Mouse (Mus musculus) limb, embryonic 11.5 days (tissue): ENCODE results near the gene Ptprk. TPM values are rescaled to one million over a fixed set of nuclear protein-coding genes. Genes with fewer than 3 reads are reported as not detected.

Experiments used
- ATAC-seq: fragments of 200-750 bp; cut with Nextera tagmentation; 2 replicates; pipeline ENCODE4 v1.8.0; 2017; ENCODE audit warnings: low read depth; ENCODE audit not compliant: insufficient number of reproducible peaks, low FRiP score, low TSS enrichment
- DNase-seq: peaks from one replicate; pipeline ENCODE4 v3.0.0-alpha.2; 2015; ENCODE audit warnings: low spot score
- H3K27ac ChIP-seq: fragments of 300-500 bp; sonication (generic); replicated peaks from 2 replicates; pipeline ENCODE4 v1.5.1; 2014; ENCODE audit warnings: low read depth, mild to moderate bottlenecking, low read length
- H3K27me3 ChIP-seq: fragments of 300-500 bp; sonication (generic); 2 replicates; pipeline ENCODE4 v1.6.1; 2014; ENCODE audit warnings: mild to moderate bottlenecking, low read length, mixed read lengths; ENCODE audit not compliant: control insufficient read depth, insufficient read depth
- H3K36me3 ChIP-seq: fragments of 300-500 bp; sonication (generic); 2 replicates; pipeline ENCODE4 v1.6.1; 2014; ENCODE audit warnings: mild to moderate bottlenecking, low read length, moderate library complexity, mixed read lengths; ENCODE audit not compliant: control insufficient read depth, insufficient read depth
- H3K4me1 ChIP-seq: fragments of 300-500 bp; sonication (generic); 2 replicates; pipeline ENCODE4 v1.6.1; 2014; ENCODE audit warnings: low read length, mixed read lengths; ENCODE audit not compliant: control insufficient read depth, insufficient read depth
- H3K4me2 ChIP-seq: fragments of 300-500 bp; sonication (generic); 2 replicates; pipeline ENCODE4 v1.6.1; 2014; ENCODE audit warnings: low read depth, mild to moderate bottlenecking, moderate library complexity; ENCODE audit not compliant: severe bottlenecking
- H3K4me3 ChIP-seq: fragments of 300-500 bp; sonication (generic); 2 replicates; pipeline ENCODE4 v1.5.1; 2014; ENCODE audit warnings: low read depth, low read length
- H3K9ac ChIP-seq: fragments of 300-500 bp; sonication (generic); 2 replicates; pipeline ENCODE4 v1.6.1; 2014; ENCODE audit warnings: mild to moderate bottlenecking, low read length
- H3K9me3 ChIP-seq: fragments of 300-500 bp; sonication (generic); 2 replicates; pipeline ENCODE4 v1.6.1; 2016; ENCODE audit warnings: low read length; ENCODE audit not compliant: control insufficient read depth
- WGBS: fragments of 180-500 bp; shearing (Covaris S2); extraction: QIAGEN DNeasy Blood & Tissue Kit; methylation state at CpG from one replicate; pipeline ENCODE4 v1.1.7; 2014; 5-methylcytosine and 5-hydroxymethylcytosine counted together
- polyA plus RNA-seq: library from polyadenylated mRNA; unstranded; fragments of >200 nt; fragmentation: Nextera tagmentation; extraction: Ambion mirVana; gene quantifications from 2 replicates; pipeline ENCODE4 v1.2.1, GENCODE M21; 2014

Gene Ptprk
- polyA plus RNA-seq, 1 experiment from 2014 or later, result 38.4 TPM

GRCm38 (mm10) chr10:28118783-28119365 is 44.3 kb downstream of the Ptprk start:
- Histone ChIP-seq H3K9ac (no peak overlapping the region), H3K4me2 (no peak overlapping the region), H3K36me3 (no peaks in the 10 kb centered on the region), H3K27ac (no peak overlapping the region), H3K9me3 (no peaks in the 10 kb centered on the region), H3K27me3 (no peaks in the 10 kb centered on the region), H3K4me1 (no peaks in the 10 kb centered on the region), H3K4me3 (no peak overlapping the region)
- 91% methylated on average over 6 of the region's 6 CpGs for WGBS
- ATAC-seq (no peak), DNase-seq (no peak)

GRCm38 (mm10) chr10:28123881-28124280 is 49.3 kb downstream of the Ptprk start:
- H3K36me3 ChIP-seq, result no peaks in the 10 kb centered on the region
- H3K9ac ChIP-seq, result no peak overlapping the region
- no peak overlapping the region for H3K27ac ChIP-seq
- H3K27me3 ChIP-seq, result no peaks in the 10 kb centered on the region
- 95% methylated on average over 4 of the region's 4 CpGs for WGBS
- H3K4me3 ChIP-seq, result no peak overlapping the region
- H3K4me1 ChIP-seq, result peaks cover 6% of the 10 kb centered on the region; the same call in 1 of the 2 replicates
- ATAC-seq, result no peak
- no peaks in the 10 kb centered on the region for H3K9me3 ChIP-seq
- no peak for DNase-seq
- no peak overlapping the region for H3K4me2 ChIP-seq

GRCm38 (mm10) chr10:28128011-28128410 is 53.4 kb downstream of the Ptprk start:
- Histone ChIP-seq H3K4me2 (no peak overlapping the region), H3K9ac (no peak overlapping the region), H3K36me3 (no peaks in the 10 kb centered on the region), H3K27me3 (no peaks in the 10 kb centered on the region), H3K4me3 (no peak overlapping the region), H3K4me1 (peaks cover 6% of the 10 kb centered on the region; the same call in 1 of the 2 replicates), H3K27ac (no peak overlapping the region), H3K9me3 (no peaks in the 10 kb centered on the region)
- 80% methylated on average over 5 of the region's 5 CpGs for WGBS
- DNase-seq (no peak), ATAC-seq (no peak)

- Histone ChIP-seq H3K4me3 (no peak overlapping the region), H3K9ac (no peak overlapping the region), H3K9me3 (no peaks in the 10 kb centered on the region), H3K27ac (no peak overlapping the region), H3K4me1 (peaks cover 6% of the 10 kb centered on the region; the same call in 1 of the 2 replicates), H3K27me3 (no peaks in the 10 kb centered on the region), H3K4me2 (no peak overlapping the region), H3K36me3 (no peaks in the 10 kb centered on the region)
- no peak for DNase-seq
- WGBS, result 30% methylated on average over 4 of the region's 4 CpGs
- ATAC-seq, result no peak
Observed at GRCm38 (mm10) chr10:28128450-28128849, 53.8 kb downstream of the Ptprk start.

- Histone ChIP-seq H3K27ac (no peak overlapping the region), H3K4me2 (no peak overlapping the region), H3K9me3 (no peaks in the 10 kb centered on the region), H3K27me3 (no peaks in the 10 kb centered on the region), H3K4me3 (no peak overlapping the region), H3K9ac (no peak overlapping the region), H3K36me3 (no peaks in the 10 kb centered on the region), H3K4me1 (peaks cover 6% of the 10 kb centered on the region; the same call in 1 of the 2 replicates)
- DNase-seq (no peak), ATAC-seq (no peak)
- WGBS, result 88% methylated on average over 9 of the region's 9 CpGs
Observed at GRCm38 (mm10) chr10:28130422-28130821, 55.8 kb downstream of the Ptprk start.

- no peak for DNase-seq
Observed at GRCm38 (mm10) chr10:28133770-28134169, 59.1 kb downstream of the Ptprk start.

GRCm38 (mm10) chr10:28138399-28138798 is 63.8 kb downstream of the Ptprk start:
- Histone ChIP-seq H3K4me1 (no peaks in the 10 kb centered on the region), H3K27me3 (no peaks in the 10 kb centered on the region), H3K4me3 (no peak overlapping the region), H3K9ac (no peak overlapping the region), H3K27ac (no peak overlapping the region), H3K4me2 (no peak overlapping the region), H3K9me3 (no peaks in the 10 kb centered on the region), H3K36me3 (no peaks in the 10 kb centered on the region)
- ATAC-seq (no peak), DNase-seq (no peak)
- WGBS, result 50% methylated on average over 4 of the region's 4 CpGs

More at GRCm38 (mm10) chr10:28133770-28134169, 59.1 kb downstream of the Ptprk start:
- no peaks in the 10 kb centered on the region for H3K4me1 ChIP-seq
- H3K4me3 ChIP-seq, result no peak overlapping the region
- no peaks in the 10 kb centered on the region for H3K9me3 ChIP-seq
- H3K27me3 ChIP-seq, result no peaks in the 10 kb centered on the region
- WGBS, result 92% methylated on average over 4 of the region's 4 CpGs
- H3K36me3 ChIP-seq, result no peaks in the 10 kb centered on the region
- no peak overlapping the region for H3K27ac ChIP-seq
- ATAC-seq, result no peak
- H3K9ac ChIP-seq, result no peak overlapping the region
- no peak overlapping the region for H3K4me2 ChIP-seq

- WGBS, result 81% methylated on average over 1 of the region's 1 CpGs
Observed at GRCm38 (mm10) chr10:28144459-28144858, 69.8 kb downstream of the Ptprk start.

GRCm38 (mm10) chr10:28145326-28145725 is 70.7 kb downstream of the Ptprk start:
- Histone ChIP-seq H3K9ac (no peak overlapping the region), H3K4me2 (no peak overlapping the region), H3K4me3 (no peak overlapping the region), H3K9me3 (no peaks in the 10 kb centered on the region), H3K27me3 (no peaks in the 10 kb centered on the region), H3K36me3 (no peaks in the 10 kb centered on the region), H3K27ac (no peak overlapping the region), H3K4me1 (0 out of 2 replicates have a peak, but pooled peaks cover 7% of the 10 kb centered on the region)
- 38% methylated on average over 5 of the region's 5 CpGs for WGBS
- no peak for ATAC-seq
- no peak for DNase-seq

More at GRCm38 (mm10) chr10:28144459-28144858, 69.8 kb downstream of the Ptprk start:
- H3K4me3 ChIP-seq, result no peak overlapping the region
- H3K9me3 ChIP-seq, result no peaks in the 10 kb centered on the region
- no peaks in the 10 kb centered on the region for H3K36me3 ChIP-seq
- H3K4me1 ChIP-seq, result 0 out of 2 replicates have a peak, but pooled peaks cover 7% of the 10 kb centered on the region
- DNase-seq, result no peak
- no peak for ATAC-seq
- no peaks in the 10 kb centered on the region for H3K27me3 ChIP-seq
- no peak overlapping the region for H3K27ac ChIP-seq
- H3K9ac ChIP-seq, result no peak overlapping the region
- no peak overlapping the region for H3K4me2 ChIP-seq
